Mouse (Mus musculus): ENCODE measurements around the gene Cux1. TPM values are rescaled to one million over a fixed set of nuclear protein-coding genes. Genes with fewer than 3 reads are reported as not detected.

Gene Cux1
- polyA plus RNA-seq (2015; fragmentation: Nextera tagmentation; extraction: Ambion mirVana), result 139 and 143 TPM in 2 replicates

DNA sequence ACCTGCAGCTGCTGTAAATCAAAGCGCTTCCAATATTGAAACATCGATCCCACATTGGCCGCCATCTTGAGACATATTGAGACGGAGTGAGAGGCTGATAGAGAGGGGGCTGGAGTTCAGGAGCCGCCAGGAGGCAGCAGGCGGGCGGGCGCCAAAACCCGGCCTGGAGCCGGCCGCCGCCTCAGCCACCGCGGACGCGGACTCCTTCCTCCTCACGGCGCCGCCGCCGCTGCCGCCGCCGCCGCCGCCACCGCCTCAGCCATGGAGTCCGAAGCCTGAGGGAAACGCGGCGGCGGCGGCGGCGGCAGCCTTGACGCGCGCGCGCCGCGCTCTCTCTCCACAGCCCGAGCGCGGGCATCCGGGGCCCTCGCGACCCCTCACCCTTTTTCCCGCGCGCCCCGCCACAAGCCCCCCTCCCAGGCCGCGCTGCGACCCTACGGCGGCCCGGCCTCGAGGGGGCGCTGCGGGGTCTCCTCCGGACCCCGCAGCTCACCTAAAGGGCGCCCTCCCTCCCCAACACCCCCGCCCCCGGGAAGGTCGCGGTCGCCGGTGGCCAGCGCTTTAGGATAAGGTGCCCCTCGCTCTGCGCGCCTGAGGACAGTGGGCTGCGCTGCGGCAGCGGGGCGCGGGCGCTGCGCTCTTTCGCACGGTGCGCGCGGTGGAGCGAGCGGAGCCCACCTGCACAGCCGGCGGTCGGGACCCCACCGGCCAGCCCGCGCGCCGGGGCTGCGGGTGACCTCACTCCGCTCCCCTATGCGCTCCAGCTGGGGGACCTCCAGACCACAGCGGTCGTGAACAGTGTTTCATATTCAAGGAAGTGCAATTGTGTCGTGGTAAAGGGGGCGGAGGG is at the start of gene Cux1:
Cux1 (minus strand) TSS at position 315 of the 850 bp plus-strand sequence.
- Histone ChIP-seq H3K9me3 (replicated peaks) (no peaks in the 10 kb centered on the region), H3K4me1 (peaks cover 43% of the 10 kb centered on the region), H3K4me2 (peak within 1 kb of the TSS; percentile 96), H3K36me3 (ENCODE audit: poor library complexity, severe bottlenecking) (no peaks in the 10 kb centered on the region), H3K27ac (peak within 1 kb of the TSS; percentile 95), H3K9ac (peak within 1 kb of the TSS; percentile 94), H3K27me3 (peaks cover 40% of the 10 kb centered on the region), H3K4me3 (peak within 1 kb of the TSS; percentile 98)
- ATAC-seq, result peak; percentile 92
- 0% methylated on average over 57 of the region's 103 CpGs for WGBS

DNA sequence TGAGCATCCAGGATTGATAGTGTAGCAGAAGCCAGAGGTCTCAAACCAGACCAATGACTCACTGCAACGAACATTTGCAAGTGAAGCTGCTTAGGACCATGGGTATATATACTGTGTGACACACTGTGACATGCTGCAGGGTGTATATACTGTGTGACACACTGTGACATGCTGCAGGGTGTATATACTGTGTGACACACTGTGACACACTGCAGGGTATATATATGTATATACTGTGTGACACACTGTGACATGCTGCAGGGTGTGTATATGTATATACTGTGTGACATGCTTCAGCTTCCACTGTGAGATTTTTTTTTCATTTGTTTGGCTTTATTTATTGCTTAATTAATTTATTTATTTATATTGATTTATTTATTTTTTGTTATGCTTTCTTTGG is 45.1 kb upstream of the Cux1 start:
- H3K27me3 ChIP-seq, result no peaks in the 10 kb centered on the region
- H3K27ac ChIP-seq, result no peak overlapping the region
- no peak overlapping the region for H3K9ac ChIP-seq
- no peaks in the 10 kb centered on the region for H3K9me3 ChIP-seq (replicated peaks)
- H3K4me3 ChIP-seq, result no peak overlapping the region
- H3K4me1 ChIP-seq, result no peaks in the 10 kb centered on the region
- 80% methylated on average over 1 of the region's 1 CpGs for WGBS
- ATAC-seq, result no peak
- no peaks in the 10 kb centered on the region for H3K36me3 ChIP-seq (ENCODE audit: poor library complexity, severe bottlenecking)
- H3K4me2 ChIP-seq, result no peak overlapping the region

DNA sequence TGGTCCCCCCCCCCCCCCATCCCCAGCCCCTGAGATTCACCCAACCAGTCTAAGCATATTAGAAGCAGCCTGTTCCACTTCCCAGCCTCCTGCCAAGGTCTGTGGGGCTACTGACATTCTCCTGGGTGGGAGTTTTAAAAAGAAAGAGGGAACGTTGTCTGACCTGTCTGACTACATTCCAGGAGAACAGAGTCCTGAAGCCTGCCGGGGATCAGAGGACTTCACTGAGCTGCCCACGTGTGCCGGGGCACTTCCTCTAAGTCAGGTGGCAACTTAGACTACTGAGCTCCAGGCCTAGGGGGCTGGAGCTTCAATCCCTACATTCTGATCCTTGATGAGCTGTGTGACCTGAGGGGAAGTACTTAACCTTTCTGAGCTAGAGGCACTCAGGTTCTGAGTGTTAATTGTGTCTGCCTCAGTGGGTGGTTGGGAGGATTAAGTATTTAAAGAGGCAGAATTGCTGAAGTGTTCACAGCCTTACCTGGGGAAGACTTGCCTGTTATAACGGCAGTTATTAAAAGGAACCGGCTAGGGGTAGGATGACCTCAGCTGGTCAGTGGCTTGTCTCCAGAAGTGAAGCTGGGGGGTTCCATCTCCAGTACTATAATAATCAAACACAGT is 41.6 kb upstream of the Cux1 start:
- ATAC-seq, result no peak
- Histone ChIP-seq H3K4me2 (no peak overlapping the region), H3K36me3 (ENCODE audit: poor library complexity, severe bottlenecking) (no peaks in the 10 kb centered on the region), H3K9ac (no peak overlapping the region), H3K9me3 (replicated peaks) (no peaks in the 10 kb centered on the region), H3K4me1 (no peaks in the 10 kb centered on the region), H3K4me3 (no peak overlapping the region), H3K27me3 (no peaks in the 10 kb centered on the region), H3K27ac (no peak overlapping the region)
- WGBS, result 34% methylated on average over 6 of the region's 6 CpGs

DNA sequence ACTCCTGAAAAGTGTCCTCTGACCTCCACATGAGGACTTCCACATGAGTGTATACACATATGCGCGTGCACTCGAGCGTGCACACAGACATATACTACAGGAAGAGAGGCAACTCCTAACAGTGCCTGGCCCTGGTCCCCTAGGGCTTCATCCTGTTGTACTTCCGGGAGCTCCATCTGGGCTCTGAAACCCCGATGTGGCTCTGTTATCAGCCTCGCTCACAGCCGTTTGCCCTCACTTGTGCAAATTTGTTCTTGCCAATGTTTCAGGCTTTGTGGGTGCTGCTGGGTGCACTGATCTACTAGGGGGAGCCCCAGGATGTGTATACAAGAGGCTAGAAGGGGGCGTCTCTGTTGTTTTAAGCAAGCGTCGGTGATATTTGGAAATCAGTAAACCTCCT is 37.9 kb upstream of the Cux1 start:
- WGBS, result 87% methylated on average over 11 of the region's 11 CpGs

DNA sequence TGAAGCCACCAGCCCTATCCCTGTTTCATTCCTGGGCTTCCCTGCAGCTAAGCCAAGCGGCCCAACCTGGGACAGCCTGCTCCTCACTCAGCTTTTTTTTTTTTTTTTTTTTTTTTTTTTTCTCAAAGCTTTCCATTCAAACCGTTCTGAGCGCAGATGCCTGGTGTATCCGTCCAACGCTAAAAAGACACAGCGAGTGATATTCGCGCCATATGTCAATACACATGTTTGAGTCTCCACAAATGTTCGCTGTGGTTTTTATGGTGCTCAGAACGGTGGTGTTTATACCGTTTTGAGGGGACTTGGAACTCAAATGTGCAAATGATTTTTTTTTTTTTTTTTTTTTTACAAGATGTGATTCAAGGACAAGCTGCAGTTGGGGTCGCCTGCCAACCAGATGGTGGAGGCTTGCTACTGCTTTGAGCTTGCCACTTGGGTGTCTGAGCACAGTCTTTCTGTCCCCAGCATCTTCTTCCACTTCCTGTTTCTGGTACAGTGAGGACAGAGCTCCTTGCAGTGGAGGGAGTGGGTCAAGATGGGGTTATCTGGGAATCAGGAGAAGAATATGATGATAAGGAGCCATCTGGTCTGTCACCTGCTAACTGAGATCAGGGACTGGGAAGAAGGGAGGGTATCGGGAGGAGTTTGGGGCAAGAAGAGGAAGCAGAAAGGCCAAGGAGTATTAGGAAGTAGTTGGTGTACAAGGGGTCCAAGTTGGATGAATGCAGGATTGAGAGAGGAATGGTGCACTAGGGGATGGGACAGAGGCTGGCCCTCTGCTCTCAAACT is 36.1 kb upstream of the Cux1 start:
- Histone ChIP-seq H3K27ac (no peak overlapping the region), H3K4me3 (no peak overlapping the region), H3K4me2 (no peak overlapping the region), H3K4me1 (no peaks in the 10 kb centered on the region), H3K36me3 (ENCODE audit: poor library complexity, severe bottlenecking) (no peaks in the 10 kb centered on the region), H3K27me3 (no peaks in the 10 kb centered on the region), H3K9me3 (replicated peaks) (no peaks in the 10 kb centered on the region), H3K9ac (no peak overlapping the region)
- WGBS, result 60% methylated on average over 13 of the region's 13 CpGs
- ATAC-seq, result peak; percentile 55; the same call in 1 of the 2 replicates

More for the DNA sequence above, 37.9 kb upstream of the Cux1 start:
- Histone ChIP-seq H3K4me2 (no peak overlapping the region), H3K9me3 (replicated peaks) (no peaks in the 10 kb centered on the region), H3K9ac (no peak overlapping the region), H3K4me3 (no peak overlapping the region), H3K4me1 (no peaks in the 10 kb centered on the region), H3K27ac (no peak overlapping the region), H3K36me3 (ENCODE audit: poor library complexity, severe bottlenecking) (no peaks in the 10 kb centered on the region), H3K27me3 (no peaks in the 10 kb centered on the region)
- ATAC-seq, result no peak

DNA sequence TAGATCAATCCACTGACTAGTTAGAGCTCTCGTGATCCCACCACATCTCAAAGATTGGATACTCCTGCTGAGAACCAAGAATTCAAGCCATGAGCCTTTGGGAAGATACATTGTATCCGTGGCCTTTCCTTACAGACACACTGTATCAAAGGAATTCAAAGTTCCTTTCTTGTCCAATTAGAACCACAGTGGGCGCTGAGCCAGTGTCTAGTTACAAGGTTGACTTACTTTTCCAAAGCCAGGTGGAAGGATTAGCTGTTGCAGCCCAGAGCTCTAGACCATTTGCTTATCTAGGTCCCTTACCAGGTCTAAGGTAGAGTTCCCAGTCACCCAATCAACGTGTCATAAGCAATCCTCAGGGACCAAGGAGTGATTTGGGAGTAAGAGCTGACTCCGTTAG is 33.2 kb upstream of the Cux1 start:
- Histone ChIP-seq H3K9ac (no peak overlapping the region), H3K4me3 (no peak overlapping the region), H3K4me2 (no peak overlapping the region), H3K4me1 (no peaks in the 10 kb centered on the region), H3K27ac (no peak overlapping the region), H3K36me3 (ENCODE audit: poor library complexity, severe bottlenecking) (no peaks in the 10 kb centered on the region), H3K9me3 (replicated peaks) (no peaks in the 10 kb centered on the region), H3K27me3 (no peaks in the 10 kb centered on the region)
- no peak for ATAC-seq
- WGBS, result 73% methylated on average over 5 of the region's 5 CpGs

DNA sequence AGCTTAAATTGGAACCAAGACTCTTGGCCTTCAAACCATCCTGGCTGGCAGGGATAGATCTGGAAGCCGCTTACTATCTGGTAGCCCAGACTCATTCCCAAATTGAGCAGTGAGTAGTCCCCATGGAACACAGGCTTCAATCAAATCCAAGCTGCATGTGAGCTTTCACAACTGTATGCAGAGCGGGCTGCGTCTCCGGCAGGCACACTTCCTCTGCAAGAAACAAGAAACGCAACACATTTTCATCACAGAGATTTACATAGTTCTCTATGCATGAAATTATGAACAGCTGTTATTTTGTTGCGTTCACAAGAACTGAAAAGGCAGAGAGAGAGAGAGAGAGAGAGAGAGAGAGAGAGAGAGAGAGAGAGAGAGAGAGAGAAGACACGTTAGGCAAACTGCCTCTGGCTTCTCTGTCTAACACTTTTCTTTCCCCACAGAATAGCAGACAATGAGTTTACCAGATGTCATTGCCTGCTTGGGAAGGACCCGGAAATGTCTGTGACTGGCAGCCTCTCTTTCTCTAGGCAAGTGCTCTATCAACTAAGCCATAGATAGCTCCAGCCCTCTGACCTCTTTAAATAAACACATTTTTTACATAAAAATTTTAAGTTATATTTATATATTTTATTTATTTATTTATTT is 27.7 kb upstream of the Cux1 start:
- Histone ChIP-seq H3K4me3 (no peak overlapping the region), H3K27ac (peak overlapping the region; percentile 45), H3K9ac (no peak overlapping the region), H3K4me2 (no peak overlapping the region), H3K27me3 (no peaks in the 10 kb centered on the region), H3K36me3 (ENCODE audit: poor library complexity, severe bottlenecking) (no peaks in the 10 kb centered on the region), H3K4me1 (no peaks in the 10 kb centered on the region), H3K9me3 (replicated peaks) (no peaks in the 10 kb centered on the region)
- WGBS, result 74% methylated on average over 8 of the region's 8 CpGs
- ATAC-seq, result no peak

DNA sequence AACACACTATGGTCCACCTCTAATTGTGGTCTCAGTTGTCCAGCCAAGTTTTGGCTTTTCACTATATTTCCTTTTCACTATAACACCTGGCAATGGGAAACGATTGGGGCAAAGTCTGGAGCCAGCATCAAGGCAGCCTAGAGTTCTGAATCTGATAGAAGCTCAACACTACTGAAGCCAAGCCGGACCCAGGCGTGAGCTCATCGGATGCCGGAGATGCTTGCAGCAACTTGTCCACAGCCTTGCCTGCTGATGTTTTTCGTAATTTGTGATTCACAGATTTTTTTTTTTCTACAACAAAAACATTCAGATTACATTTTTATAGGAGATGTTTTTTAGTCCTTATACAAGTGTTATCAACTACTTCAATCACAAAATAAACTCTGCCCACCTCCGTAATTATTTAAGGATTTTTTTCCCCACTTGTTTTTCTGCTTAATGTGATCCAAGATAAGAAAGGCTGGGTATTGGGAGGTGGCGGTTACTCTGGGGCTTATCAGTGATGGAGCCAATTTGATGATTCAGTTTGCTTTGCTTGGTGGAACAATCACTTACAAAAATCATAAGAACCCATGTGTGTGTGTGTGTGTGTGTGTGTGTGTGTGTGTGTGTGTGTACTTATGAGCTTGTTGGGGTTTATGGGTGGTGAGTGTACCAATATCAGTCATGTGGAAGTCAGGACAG is 24.7 kb upstream of the Cux1 start:
- Histone ChIP-seq H3K27ac (no peak overlapping the region), H3K4me1 (no peaks in the 10 kb centered on the region), H3K9me3 (replicated peaks) (no peaks in the 10 kb centered on the region), H3K9ac (no peak overlapping the region), H3K27me3 (no peaks in the 10 kb centered on the region), H3K36me3 (ENCODE audit: poor library complexity, severe bottlenecking) (no peaks in the 10 kb centered on the region), H3K4me3 (no peak overlapping the region), H3K4me2 (no peak overlapping the region)
- 94% methylated on average over 8 of the region's 8 CpGs for WGBS
- ATAC-seq, result no peak

DNA sequence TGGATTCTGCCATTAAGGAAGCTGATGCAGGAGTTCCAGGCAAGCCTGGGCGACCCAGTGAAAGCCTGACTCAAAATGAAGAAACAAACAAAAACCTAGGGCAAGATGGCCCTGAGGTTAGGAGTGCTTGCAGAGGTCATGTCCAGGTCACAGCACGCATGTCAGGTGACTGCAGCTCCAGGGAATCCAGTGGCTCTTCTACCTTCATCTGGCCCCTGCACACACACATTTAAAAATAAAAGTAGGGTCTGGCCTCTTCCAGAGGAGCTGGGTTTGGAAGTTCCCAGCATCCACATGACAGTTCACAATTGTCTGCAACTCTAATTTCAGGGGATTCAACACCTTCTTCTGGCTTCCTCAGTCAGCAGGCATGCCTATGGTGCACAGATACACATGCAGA is 21.7 kb upstream of the Cux1 start:
- H3K9me3 ChIP-seq (replicated peaks), result no peaks in the 10 kb centered on the region
- WGBS, result 80% methylated on average over 2 of the region's 2 CpGs
- H3K27ac ChIP-seq, result no peak overlapping the region
- no peak overlapping the region for H3K4me3 ChIP-seq
- H3K4me1 ChIP-seq, result no peaks in the 10 kb centered on the region
- H3K9ac ChIP-seq, result no peak overlapping the region
- no peak for ATAC-seq
- H3K4me2 ChIP-seq, result no peak overlapping the region
- H3K27me3 ChIP-seq, result no peaks in the 10 kb centered on the region
- H3K36me3 ChIP-seq (ENCODE audit: poor library complexity, severe bottlenecking), result no peaks in the 10 kb centered on the region

DNA sequence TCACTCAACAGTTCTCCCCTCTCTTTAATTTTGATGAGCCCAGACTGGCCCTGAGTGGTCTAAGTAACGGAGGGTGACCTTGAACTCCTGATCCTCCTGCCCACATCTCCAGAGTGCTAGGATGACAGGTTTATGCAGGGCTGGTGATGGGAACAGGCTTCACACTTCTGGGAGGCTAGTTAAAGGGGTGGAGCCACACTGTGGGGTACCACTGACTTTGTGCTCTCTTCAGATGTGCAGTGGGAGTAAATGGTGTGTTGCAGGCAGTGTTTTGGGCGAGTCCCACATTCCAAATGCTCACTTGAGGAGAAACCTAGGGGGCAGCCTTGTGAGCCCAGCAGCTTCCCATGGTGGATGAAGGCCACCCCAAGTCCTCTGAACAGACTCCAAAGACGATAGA is 21.2 kb upstream of the Cux1 start:
- Histone ChIP-seq H3K4me1 (no peaks in the 10 kb centered on the region), H3K4me2 (no peak overlapping the region), H3K27ac (no peak overlapping the region), H3K9ac (no peak overlapping the region), H3K4me3 (no peak overlapping the region), H3K36me3 (ENCODE audit: poor library complexity, severe bottlenecking) (no peaks in the 10 kb centered on the region), H3K27me3 (no peaks in the 10 kb centered on the region), H3K9me3 (replicated peaks) (no peaks in the 10 kb centered on the region)
- WGBS, result 62% methylated on average over 3 of the region's 3 CpGs
- ATAC-seq, result no peak

DNA sequence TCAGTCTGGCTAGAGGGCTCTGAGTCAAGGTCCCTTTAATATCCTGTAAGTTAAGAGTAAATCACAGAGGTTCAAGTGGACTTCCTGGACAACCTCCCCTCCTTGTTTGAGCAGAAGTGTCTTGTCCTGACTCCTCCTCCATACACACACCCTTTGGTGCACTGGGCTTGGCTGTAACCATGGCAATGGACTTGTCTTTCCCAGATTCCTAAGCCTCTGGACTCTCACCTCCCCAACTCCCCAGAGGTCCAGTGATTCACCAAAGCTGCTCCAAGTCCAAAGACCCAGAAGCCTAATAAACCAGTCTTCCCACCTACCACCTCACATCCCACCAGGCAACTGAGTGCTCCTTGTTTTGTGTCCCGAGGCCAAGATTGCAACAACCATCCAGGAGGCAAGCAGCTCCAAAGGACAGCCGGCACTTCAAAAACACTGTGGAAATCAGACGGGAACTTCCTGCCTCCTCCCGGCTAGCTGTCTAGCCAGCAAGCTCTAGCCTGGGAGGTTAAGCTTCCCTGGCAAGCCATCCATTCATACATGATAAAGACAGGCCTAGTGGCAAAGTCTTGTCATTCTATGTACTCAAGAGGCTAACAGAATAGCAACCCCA is 17.5 kb upstream of the Cux1 start:
- ATAC-seq, result no peak
- WGBS, result 70% methylated on average over 4 of the region's 4 CpGs
- Histone ChIP-seq H3K4me1 (0 out of 2 replicates have a peak, but pooled peaks cover 3% of the 10 kb centered on the region), H3K9ac (no peak overlapping the region), H3K27ac (no peak overlapping the region), H3K4me2 (no peak overlapping the region), H3K36me3 (ENCODE audit: poor library complexity, severe bottlenecking) (no peaks in the 10 kb centered on the region), H3K9me3 (replicated peaks) (no peaks in the 10 kb centered on the region), H3K4me3 (no peak overlapping the region), H3K27me3 (peaks cover 33% of the 10 kb centered on the region)
